10 mouse cellular contexts compared by ENCODE assay signal in the genomic region with DNA sequence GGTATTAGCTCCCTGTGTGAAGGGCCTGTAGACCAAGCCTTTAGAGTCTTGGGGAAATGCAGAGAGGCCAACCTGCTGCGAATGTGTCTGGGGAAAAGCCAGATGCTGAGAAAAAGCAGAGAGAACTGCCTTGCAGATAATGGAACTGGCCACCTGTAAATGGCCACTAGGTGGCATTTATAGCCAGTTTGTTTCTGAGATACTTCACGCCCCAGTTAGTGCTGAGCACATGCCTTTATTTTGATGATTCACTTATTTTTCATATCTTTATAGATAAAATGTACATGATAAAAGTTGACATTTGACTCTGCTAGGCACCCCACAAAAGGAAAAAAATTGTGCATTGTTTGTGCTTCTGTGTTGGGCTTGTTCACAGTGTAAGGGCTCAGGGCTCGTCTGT. TPM values are rescaled to one million over a fixed set of nuclear protein-coding genes. Genes with fewer than 3 reads are reported as not detected.
DNase-seq lines count a peak whose midpoint lies in the region; ATAC-seq and TF ChIP-seq lines count a peak whose summit lies in the region.
"Had no signal": no experiment of that assay in that cellular context is flagged by ENCODE, and none has a peak within 500 bp of the region (broad histone marks: within the 10 kb centered on the region; RNA-seq: fewer than 3 reads in every experiment).

No protein-coding gene starts in this region.

- no peak overlapping the region for H3K4me2 ChIP-seq in liver, embryonic 13.5 days
- H3K4me2 ChIP-seq: embryonic facial prominence, embryonic 15.5 days had no signal

- CTCF ChIA-PET in Patski (lab: Charles Lee), result interaction anchor here (0.9 to 1.2 kb wide), 4 partner anchors 19 to 115 kb away, joined by 3 to 5 read pairs (median 3); partner anchors contain the start of gene Gm9837

- intact Hi-C loops in left cerebral cortex, postnatal 14 days (cut with DNase I), result no loop called here
- intact Hi-C loops in left cerebral cortex, postnatal 10 days (cut with DNase I), result no loop called here

- POLR2A ChIA-PET in Patski (lab: Charles Lee), result no interaction called here

- peaks cover 15% of the 10 kb centered on the region for H3K36me3 ChIP-seq in liver, embryonic 13.5 days

- no peaks in the 10 kb centered on the region for H3K9me3 ChIP-seq in liver, embryonic 13.5 days (replicated peaks)
- H3K9me3 ChIP-seq: embryonic facial prominence, embryonic 15.5 days had no signal

- peaks cover 8% of the 10 kb centered on the region for H3K4me1 ChIP-seq in liver, embryonic 13.5 days (replicated peaks)
- H3K4me1 ChIP-seq: embryonic facial prominence, embryonic 15.5 days had no signal

- H3K27me3 ChIP-seq in Patski, result no peaks in the 10 kb centered on the region
- H3K27me3 ChIP-seq in liver, embryonic 13.5 days, result no peaks in the 10 kb centered on the region
- H3K27me3 ChIP-seq: embryonic facial prominence, embryonic 15.5 days had no signal

- peak; percentile 30 to 54 for DNase-seq in cerebellum, postnatal 10 days
- no peak for DNase-seq in cerebellum, adult 11 months
- peak; percentile 20 to 58 for DNase-seq in left cerebral cortex, postnatal 14 days (ENCODE audit: low spot score in 2 of 2)
- no peak for DNase-seq in left cerebral cortex, postnatal 10 days (ENCODE audit: extremely low spot score in 1 of 2, low spot score in 2 of 2)
- no peak for DNase-seq in Patski (ENCODE audit: low read depth, low spot score)
- DNase-seq in liver, embryonic 13.5 days, result no peak
- no peak for DNase-seq in ovary, adult 18-20 months (ENCODE audit: low spot score)
- DNase-seq in yolk sac, embryonic 10.5 days (ENCODE audit: low spot score), result no peak

- no peak overlapping the region for H3K9ac ChIP-seq in liver, embryonic 13.5 days
- H3K9ac ChIP-seq: embryonic facial prominence, embryonic 15.5 days had no signal

- no peak overlapping the region for H3K4me3 ChIP-seq in liver, embryonic 13.5 days (replicated peaks)
- H3K4me3 ChIP-seq: embryonic facial prominence, embryonic 15.5 days had no signal

- TF ChIP-seq CTCF in Patski (IDR thresholded peaks at IDR 0.05), result peak; percentile 79

- 54% methylated on average over 3 of the region's 3 CpGs for WGBS in liver, embryonic 13.5 days (ENCODE audit: insufficient replicate concordance)

- H3K27ac ChIP-seq in liver, embryonic 13.5 days, result peak overlapping the region; percentile 61
- H3K27ac ChIP-seq: embryonic facial prominence, embryonic 15.5 days had no signal

- no peak for ATAC-seq in Patski
- ATAC-seq in liver, embryonic 13.5 days (ENCODE audit: low read depth), result peak; percentile 43; the same call in 1 of the 2 replicates

- in situ Hi-C loops in Patski (cut with MboI; ENCODE audit: low pct_unique_long_range_greater_than_20kb), result loop anchor here (5.0 kb wide), 1 partner anchor 113 kb away; the partner anchor contains the start of gene Gm9837

RNA-seq across cellular contexts. Expression of gene Kif3a, which starts 17.7 kb away (rescaled TPM):
- 100 to 1,000 TPM; 137 to 147 TPM for total RNA-seq in left cerebral cortex, postnatal 14 days (2021)
- total RNA-seq in left cerebral cortex, postnatal 10 days (2021), result 100 to 1,000 TPM; 164 to 169 TPM
- polyA plus RNA-seq in Patski (2021), result 52.7 TPM
- polyA plus RNA-seq in liver, embryonic 13.5 days (2015; fragmentation: Nextera tagmentation; extraction: Ambion mirVana), result 13.3 and 13.8 TPM in 2 replicates

RNA-seq across cellular contexts. Expression of gene Il4, which starts 33.6 kb away (rescaled TPM):
- total RNA-seq in left cerebral cortex, postnatal 14 days (2021), result not detected
- not detected for total RNA-seq in left cerebral cortex, postnatal 10 days (2021)
- 3.2 TPM for polyA plus RNA-seq in Patski (2021)
- polyA plus RNA-seq in liver, embryonic 13.5 days (2015; fragmentation: Nextera tagmentation; extraction: Ambion mirVana), result 0.60 and 0.82 TPM in 2 replicates
- total RNA-seq: layer of hippocampus, adult 18-20 months had no signal

RNA-seq across cellular contexts. Expression of gene Il13, which starts 49.7 kb away (rescaled TPM):
- not detected for total RNA-seq in left cerebral cortex, postnatal 14 days (2021)
- not detected for total RNA-seq in left cerebral cortex, postnatal 10 days (2021)
- not detected for polyA plus RNA-seq in Patski (2021)
- polyA plus RNA-seq in liver, embryonic 13.5 days (2015; fragmentation: Nextera tagmentation; extraction: Ambion mirVana), result not detected in 2 replicates
- total RNA-seq: layer of hippocampus, adult 18-20 months had no signal
- polyA plus RNA-seq: embryonic facial prominence, embryonic 15.5 days had no signal

Comparison
In these comparisons a context has a peak if more than half of its experiments do, and no peak if none do; other contexts are left out.
1. DNase-seq: peak in cerebellum, postnatal 10 days (2 of 2) and left cerebral cortex, postnatal 14 days (2 of 2); none in cerebellum, adult 11 months (single experiment), left cerebral cortex, postnatal 10 days (0 of 2), Patski (single experiment), liver, embryonic 13.5 days (single experiment), ovary, adult 18-20 months (single experiment) and yolk sac, embryonic 10.5 days (single experiment).